Mouse (Mus musculus) heart, postnatal 36 days (tissue): ENCODE data around the gene Atp1b2. TPM values are rescaled to one million over a fixed set of nuclear protein-coding genes. Genes with fewer than 3 reads are reported as not detected.
"Not testable (repeated sequence)": the region's sequence is repeated elsewhere in the genome, so short reads cannot be mapped to it uniquely, and the experiment has no call there.

ENCODE experiments used
- DNase-seq, 2 experiments: peaks; one replicate each; pipeline ENCODE4 v3.0.0; 2021 to 2022
- intact Hi-C: fragments of 180-260 bp; cut with DNase I; formaldehyde crosslinking; loops from one replicate; pipeline ENCODE4 v1.15.1; 2025
- total RNA-seq, 2 experiments: library from RNA; stranded (reverse); gene quantifications; 2 replicates each; pipeline ENCODE4 v1.2.3; 2021

Atp1b2 gene
- 10 to 100 TPM; 20.9 to 22.5 TPM for total RNA-seq

DNA sequence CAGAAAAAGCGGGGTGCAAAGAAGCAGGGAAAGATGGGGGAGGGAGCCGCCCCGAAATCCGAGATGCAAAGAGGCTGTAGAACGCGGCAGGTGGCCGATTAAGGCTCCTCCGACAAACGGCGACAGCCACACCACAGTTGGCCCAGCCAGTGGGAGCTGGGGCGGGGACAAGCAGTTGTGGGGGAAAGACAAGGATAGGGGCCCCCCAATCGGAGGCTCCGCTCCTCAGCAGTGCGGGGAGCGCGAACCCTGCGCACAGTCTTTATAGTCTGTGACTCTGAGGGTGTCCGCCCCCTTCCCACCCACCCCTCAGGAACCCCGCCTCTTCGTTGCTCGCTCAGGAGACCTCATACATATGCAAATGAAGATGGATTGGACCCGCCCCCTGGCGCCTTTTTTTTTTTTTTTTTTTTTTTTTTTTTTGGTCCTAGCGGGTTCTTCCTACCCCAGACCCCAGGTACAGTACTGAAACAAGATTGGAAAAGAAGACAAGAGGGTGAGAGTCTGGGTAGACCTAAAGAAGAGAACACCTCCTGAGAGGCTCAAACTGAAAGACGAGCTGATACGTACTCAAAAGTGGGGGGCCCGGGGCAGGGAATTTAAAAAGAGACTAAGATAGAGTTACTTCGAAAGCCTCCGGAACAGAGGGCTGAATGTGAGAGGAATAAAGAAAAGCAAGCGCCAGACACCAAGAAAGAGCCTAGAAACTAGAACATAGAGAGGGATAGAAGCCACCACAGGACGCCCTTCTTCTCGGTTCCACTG, at the start of gene Atp1b2:
Atp1b2 (minus strand) TSS at position 217 of the 765 bp plus-strand sequence.
- intact Hi-C loops, result no loop called here
- DNase-seq, result peak; percentile 69 to 73

DNA sequence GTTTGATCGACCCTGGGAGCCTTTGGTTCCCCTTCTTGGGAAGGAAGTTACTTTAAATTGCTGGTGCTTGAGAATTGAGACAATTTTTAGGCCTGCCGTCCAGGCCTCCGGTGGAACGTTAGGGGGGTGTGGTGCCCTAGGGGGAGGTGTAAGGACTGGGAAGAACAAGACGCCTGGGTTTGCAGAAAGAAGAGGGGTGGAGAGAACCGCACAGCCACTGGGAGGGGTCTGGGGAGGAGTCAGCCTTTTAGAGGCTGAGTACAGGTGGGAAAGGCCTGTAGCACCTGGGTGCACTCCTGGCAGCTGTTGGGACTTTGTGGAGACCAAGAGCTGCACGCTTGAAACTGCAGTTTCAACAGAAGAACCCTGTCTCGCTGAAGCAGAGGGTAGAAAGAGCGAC, 49.0 kb upstream of the Atp1b2 start:
- intact Hi-C loops, result loop anchor here (2.0 kb wide), 1 partner anchor 60 kb away; no protein-coding TSS in a partner anchor
- no peak for DNase-seq

DNA sequence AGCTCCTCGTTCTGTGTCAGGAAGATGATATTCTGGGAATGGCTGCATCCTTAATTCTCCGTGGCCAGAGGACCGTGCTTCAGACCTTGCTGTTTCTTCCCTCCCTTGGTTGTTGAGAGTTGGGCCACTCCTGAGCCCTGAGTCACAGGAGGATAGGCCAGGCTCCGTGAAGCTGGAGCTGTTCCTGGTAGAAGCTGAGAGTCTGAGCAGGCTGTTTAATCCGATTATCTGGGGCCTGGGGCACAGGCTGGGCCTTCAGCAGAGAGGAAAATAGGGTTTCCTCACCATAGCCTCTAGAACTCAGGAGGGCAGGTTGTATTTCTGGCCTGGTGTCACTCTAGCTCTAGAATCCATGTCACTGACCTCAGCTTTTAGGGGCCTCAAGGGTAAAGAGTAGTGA, 47.7 kb upstream of the Atp1b2 start:
- intact Hi-C loops, result no loop called here
- no peak for DNase-seq

DNA sequence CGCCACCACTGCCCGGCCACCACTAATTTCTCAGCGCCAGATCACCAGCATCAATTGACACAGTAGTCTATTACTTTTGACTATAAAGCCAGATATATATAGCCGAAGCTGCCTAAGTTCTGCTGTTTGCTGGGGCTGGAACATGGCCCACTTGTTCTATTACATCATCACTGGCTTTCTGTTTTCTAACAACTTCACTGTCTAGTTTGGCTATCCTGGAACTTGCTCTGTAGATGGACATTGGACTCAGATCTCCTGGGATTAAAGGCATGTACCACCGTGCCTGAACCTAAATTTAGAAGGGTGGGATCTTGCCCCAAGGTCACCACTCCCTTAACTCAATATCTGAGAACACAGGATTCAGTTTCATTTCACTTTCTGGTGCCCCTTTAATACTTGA, 40.1 kb upstream of the Atp1b2 start:
- no peak for DNase-seq
- intact Hi-C loops, result no loop called here

DNA sequence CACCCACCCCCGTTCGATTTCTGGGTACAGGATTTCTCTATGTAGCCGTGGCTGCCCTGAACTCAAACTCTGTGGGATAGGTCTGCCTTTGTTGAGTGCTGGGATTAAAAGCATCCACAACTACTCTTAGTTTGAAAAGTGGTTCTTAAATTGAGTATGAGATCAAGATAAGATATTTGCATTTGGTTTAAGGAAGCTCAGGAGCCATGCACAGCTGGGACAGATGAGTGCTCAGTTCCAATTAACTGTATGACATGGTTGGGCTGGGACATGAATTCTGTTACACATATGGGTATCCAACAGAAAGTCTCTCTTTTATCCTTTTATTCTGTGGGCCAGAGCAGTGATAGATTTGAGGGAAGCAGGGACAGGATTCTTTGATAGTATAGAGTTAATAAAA, 29.7 kb upstream of the Atp1b2 start:
- intact Hi-C loops, result no loop called here
- DNase-seq, result no peak

DNA sequence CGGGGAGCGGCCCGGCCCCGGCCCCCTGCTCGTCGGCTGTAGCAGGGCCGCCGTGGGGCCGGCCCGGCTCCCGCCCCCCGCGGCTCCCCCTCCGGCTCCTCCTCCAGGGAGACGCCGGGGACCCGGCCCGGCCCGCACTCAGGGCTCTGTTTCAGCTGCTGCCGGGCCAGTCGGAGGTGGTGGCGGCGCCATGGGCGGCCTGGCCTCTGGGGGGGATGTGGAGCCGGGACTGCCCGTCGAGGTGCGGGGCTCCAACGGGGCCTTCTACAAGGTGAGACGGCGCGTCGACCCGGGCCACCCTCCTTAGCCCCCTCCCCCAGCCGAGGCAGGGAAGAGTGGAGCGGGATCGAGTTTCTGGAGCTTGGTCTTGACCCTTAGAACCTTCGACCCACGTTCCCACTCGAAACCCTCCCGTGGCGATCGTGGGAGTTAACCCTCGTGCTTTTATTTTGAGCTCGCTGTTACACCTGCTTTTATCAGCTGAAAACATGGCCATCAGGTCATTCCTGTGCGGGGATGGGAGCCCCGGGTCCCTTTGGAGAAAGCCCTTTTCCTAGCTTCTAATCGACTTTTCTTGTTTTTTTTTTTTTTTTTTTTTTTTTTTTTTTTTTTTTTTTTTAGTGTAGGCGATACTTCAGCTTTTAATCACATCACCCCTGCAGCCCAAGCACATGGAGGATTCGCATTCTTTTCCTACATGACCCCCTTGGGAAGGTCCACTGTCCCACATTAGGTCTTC, 27.6 kb upstream of the Atp1b2 start:
- DNase-seq, result no peak
- intact Hi-C loops, result no loop called here

DNA sequence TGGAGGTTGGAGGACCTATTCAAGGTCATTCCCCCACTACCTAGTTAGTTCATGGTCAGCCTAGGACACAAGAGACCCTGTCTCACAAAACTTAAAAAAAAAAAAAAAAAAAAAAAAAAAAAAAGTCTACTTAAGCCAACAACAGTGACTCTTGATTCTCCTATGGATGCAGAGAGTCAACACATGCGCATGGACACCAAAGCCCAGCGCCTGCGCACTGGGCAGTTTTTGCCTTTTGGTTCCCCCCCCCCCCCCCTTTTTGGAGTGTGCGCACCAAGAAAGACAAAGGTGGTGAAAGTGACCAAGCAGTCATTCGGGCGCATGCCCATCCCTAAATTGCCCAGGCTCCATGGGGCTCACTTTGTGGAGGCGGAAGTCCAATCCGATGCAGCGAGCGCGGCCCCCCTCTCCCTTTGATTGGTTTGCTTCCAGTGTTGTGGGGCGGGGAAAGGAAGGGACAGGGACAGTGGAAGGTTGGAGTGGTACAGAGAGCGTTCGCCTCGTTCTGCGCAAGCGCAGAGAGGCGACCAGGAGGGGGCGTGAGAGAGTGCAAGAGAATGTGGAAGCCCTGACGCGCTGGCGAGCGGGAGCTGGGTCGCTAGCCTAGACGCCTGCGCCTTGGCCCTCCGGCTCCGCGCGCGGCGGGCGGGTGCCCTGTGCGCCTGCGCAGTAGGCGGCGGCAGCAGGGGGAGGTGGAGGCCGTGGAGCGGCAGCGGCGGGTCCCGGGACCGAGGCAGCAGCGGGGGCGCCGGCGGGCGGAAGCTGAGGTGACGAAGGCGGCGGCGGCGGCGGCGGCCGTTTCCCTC, 26.7 kb upstream of the Atp1b2 start, which contains the start of gene Fxr2:
Fxr2 (plus strand) TSS at position 707 of the 806 bp plus-strand sequence.
- DNase-seq, result peak; percentile 100
- intact Hi-C loops, result no loop called here

DNA sequence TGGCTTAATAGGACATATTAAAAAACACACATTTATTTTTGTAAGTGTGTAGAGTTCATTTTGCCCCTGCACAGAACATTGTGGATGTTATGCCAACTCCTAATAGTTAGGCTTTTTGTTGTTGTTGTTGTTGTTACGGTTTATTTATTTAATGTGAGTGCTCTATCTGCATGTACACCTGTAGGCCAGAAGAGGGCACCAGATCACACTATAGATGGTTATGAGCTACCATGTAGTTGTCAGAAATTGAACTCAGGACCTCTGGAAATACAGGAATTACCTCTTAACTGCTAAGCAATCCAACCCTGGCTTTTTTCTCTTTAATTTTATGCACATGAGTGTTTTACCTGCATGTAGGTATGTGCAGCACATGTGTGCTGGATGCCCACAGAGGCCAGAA, 24.1 kb upstream of the Atp1b2 start:
- intact Hi-C loops, result no loop called here
- no peak for DNase-seq

DNA sequence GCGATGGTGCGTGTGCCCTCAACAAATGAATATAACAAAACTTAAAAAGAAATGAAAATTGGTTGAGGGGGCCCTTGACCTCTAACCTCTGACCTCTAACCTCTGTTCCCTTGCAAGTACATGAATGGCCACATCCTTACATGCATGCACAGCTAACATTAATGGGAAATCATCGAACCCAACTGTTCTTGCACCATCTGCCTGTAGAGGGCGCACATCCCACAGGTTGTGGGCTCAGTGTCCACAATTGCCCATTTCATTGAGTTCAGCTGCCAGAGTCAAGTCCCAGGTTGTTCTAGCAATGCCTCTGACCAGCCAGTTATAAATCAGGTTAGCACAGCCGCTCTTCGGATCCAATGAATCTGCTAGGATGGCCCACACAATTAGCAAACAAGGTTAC, 22.5 kb upstream of the Atp1b2 start:
- DNase-seq, result peak; percentile 73 to 82
- intact Hi-C loops, result loop anchor here (1.0 kb wide), 1 partner anchor 29 kb away; no protein-coding TSS in a partner anchor

DNA sequence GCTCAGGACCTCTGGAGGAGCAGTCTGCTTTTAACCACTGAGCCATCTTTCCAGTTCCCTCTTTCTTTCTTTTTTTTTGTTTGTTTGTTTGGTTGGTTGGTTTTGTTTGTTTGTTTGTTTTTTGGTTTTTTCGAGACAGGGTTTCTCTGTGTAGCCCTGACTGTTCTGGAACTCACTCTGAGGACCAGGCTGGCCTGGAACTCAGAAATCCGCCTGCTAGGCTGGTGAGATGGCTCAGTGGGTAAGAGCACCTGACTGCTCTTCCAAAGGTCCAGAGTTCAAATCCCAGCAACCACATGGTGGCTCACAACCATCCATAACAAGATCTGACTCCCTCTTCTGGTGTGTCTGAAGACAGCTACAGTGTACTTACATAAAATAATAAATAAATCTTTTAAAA, 18.6 kb upstream of the Atp1b2 start:
- DNase-seq, intact Hi-C loops: not testable (repeated sequence)

DNA sequence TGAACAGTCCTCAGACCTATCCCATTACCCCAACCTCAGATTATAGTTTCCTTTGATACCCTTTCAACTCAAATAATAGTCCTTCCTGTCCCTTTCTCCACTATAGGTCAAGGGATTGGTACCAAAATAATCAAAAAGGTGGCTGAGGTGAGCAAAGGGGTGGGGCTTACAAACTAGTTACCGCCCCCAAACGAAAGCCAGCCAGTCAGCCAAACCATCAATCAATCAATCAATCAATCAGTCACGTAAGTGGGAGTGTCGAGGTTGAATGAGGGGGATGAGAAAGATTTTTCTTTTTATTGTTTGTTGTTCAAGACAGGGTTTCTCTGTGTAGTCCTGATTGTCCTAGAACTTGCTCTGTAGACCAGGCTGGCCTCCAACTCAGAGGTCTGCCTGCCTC, 17.3 kb upstream of the Atp1b2 start:
- intact Hi-C loops, result no loop called here
- no peak for DNase-seq

DNA sequence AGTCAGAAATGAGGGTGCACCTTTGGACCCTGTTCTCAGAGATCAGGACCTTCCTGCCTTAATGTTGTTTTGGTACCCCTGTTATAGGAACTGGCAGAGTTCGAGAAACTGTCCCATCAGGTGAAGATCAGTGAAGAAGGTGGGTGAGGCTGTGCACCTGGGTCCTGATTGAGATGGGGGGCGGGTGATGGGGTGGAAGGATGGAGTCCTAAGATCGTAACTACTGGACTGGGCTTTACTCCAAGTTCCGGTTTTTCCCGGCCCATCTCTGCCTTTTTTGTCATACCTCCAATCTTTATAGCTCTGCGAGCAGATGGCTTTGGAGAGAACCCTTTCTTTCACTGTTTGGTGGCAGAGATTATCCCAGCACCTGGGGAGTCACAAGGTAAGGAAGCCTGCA, 16.7 kb upstream of the Atp1b2 start:
- no peak for DNase-seq
- intact Hi-C loops, result no loop called here

DNA sequence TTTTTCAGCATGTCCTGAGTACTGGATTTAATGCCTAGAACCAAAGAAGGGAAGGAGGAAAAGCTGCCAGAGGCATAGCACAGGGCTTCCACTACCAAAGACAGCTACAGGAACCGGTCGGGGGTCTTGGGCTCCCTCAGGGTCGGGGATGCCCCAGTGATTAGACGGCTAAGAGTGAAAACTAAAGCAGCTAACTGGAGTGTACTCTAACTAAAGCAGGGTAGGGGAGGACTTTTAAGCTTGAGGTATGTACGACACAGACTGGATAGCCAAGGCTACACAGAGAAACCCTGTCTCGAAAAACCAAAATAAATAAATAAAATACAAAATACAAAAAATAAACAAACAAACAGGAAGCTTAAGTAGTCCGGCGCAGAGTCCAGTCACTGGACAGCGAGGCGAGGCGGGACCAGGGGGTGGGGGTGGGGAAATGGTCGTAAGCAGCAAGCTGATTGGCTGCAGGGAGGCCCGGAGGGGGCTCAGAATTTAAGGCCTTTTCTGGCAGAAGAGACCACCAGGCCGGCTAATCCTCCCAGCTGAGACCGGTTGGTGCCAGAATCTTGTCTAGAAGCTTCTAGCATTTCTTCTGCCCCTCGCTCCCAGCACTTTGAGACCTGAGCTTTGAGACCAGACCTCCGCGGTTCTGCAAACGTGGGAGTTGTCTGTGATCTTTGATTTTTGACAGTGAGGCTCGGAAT, 16.0 kb upstream of the Atp1b2 start, which contains the start of gene Sat2:
Sat2 (plus strand) TSS at position 454 of the 698 bp plus-strand sequence.
- intact Hi-C loops, result no loop called here
- peak; percentile 60 to 79 for DNase-seq

DNA sequence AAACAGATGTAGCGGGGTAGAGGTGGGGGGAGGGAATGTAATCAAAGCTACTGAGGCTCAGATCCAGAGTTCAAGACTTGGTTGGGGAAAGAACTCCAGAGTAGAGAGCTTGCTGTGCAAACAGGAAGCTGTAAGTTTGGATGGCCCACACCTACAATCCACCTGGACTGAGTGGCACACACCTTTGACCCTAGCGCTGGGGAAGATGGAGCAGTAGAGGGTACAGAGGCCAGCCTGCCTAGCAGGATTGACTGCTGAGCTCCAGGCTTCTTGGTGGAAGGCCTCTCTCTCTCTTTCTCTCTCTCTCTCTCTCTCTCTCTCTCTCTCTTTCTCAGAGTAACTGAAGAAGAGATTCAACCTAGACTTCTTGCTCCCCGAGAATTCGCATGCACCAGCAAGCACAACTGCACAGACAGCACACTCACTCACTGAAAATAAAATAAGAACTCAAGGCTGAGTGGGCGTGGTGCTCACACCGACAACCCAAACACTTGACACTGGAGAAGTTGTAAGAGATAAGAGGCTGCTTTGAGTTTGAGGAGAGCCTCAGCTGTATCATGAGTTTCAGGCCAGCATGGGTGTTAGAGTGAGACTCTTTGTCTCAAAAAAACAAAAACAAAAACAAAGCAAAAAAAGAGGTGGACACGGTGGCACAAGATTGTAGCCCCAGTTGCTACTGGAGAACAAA, 14.8 kb upstream of the Atp1b2 start:
- intact Hi-C loops, result no loop called here
- no peak for DNase-seq

DNA sequence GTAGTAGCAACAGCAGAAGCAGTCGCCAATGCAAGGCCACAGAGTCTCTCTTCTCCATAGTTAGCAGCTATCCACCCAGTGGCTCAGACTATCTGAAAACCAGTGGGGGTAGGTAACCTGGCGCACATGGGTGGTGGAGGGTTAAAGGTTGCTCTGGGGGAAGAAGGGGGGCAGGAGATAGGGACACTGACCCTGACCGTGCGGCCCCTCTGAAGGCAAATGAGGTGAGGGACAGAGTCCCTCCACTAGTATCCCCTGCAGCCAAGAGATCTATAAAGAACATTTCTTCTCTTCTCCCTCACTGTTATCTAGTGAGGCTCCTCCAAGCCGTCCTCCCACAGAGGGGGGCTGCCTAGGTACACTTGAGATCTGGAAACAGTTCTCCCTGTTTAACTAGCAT, 12.1 kb upstream of the Atp1b2 start, which contains the start of gene Shbg:
Shbg (minus strand) TSS at position 101 of the 400 bp plus-strand sequence.
- DNase-seq, result no peak
- intact Hi-C loops, result no loop called here

DNA sequence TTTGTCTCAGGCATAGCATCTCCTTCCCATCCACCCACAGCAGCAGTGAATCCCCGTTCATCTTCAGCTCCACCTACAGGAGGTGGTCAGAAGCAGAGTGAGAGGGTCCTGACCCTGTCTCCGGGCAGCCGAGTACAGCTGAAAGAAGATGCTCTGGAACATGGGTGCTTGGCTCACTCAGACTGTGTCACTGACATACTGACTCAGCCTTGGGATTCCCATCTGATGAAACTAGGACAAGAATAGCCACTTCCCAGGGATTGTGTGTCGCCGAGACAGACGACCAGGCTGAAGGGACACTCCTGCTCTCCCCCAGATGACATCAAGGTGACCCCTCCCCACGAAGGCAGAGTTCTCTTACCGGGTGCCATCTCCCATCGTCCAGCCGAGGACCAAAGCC, 11.0 kb upstream of the Atp1b2 start:
- intact Hi-C loops, result no loop called here
- no peak for DNase-seq

DNA sequence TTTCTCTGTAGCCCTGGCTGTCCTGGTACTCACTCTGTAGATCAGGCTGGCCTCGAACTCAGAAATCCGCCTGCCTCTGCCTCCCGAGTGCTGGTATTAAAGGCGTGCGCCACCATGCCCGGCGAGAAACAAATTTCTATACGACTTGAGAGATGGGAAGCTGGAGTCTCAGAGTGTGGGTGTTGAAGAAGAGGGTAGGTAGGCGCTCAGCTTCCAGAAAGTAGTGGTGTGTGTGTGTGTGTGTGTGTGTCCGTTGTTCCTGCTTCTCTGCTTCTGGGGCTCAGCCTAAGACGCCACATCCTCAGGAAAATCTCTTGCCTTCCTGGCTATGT, 8.5 kb upstream of the Atp1b2 start:
- not testable (repeated sequence) for DNase-seq
- intact Hi-C loops, result loop anchor here (1.0 kb wide), 1 partner anchor 35 kb away; no protein-coding TSS in a partner anchor

DNA sequence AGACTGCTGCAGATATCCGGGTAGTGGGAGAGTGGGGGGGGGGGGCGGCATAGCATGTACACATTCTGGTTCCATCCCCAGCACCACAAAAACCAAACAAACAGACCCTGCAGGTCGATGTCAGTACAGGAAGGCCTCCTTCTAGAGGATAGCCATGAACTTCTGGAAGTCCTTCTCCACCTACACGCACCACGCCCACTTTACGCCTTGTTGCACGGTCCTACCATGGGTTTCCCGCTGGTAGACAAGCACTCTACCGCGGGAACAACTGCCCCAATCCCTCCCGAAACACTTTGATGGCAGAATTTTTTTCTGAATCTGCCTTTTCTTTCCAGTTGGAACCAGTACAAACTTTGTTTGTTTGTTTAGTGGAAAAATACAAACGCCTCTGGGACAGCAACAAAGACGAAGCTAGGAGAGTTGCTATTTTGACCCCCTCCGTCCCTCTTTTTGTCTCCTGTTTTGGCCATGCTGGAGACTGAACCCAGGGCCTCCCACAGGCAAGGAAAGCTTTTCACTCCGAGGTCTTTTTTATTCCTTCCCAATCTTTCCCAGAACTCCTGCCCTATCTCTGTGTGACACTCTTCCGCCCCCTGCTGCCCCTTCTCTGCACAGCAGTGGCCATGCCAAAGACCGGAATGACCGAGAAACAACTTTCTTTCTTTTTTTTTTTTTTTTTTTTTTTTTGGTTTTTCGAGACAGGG, 8.0 kb upstream of the Atp1b2 start:
- intact Hi-C loops, result loop anchor here (1.0 to 2.0 kb wide), 2 partner anchors 34 to 67 kb away; no protein-coding TSS in a partner anchor
- peak; percentile 88 to 91 for DNase-seq

DNA sequence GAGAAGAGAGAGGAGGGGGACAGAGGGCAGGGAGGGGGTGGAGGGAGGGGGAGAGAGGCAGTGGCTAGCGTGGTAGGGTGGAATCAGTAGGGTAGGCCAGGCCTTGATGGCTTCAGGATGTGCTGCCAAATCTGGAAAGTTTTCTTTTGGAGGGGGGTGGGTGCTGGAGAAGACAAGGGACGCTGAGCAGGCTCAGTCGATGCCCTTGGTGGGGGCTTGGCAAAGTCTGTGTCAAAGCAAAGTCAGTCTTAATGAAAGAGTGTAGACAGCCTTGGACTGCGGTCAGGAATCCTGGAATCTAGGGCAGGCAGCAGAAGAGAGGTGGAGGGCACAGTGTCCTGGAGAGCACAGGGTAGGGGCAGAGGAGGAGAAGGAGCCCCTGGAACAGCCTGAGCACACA, 5.2 kb upstream of the Atp1b2 start:
- intact Hi-C loops, result no loop called here
- DNase-seq, result no peak
